Mouse (Mus musculus): ENCODE measurements at regions not wholly inside any gene's neighbourhood (a gene's known extent, or its start where the extent isn't known, plus 50 kb on each side); places are given as distances from the start of the nearest gene placed in this dataset.

DNA sequence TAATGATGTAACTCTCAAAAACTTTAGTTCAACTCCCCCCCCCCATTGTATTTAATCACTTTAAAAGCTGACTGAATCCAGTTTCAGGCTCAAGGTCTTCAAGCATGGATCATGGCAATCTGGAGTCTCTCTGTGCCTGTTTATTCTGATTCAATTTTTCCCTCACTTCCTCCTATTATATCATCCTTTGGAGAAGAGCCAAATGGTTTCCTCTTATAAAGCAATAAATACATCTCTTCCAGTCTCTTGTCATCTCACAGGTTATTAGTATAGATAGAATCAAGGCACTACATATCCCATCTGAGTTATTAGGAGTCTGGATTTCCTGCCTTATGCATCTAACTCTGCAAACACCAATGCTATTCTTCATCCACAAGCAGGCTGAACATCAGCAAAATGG is 530.2 kb upstream of the Pdcd1 start:
- DNase-seq (ENCODE audit: low spot score) = no peak

- no peak for DNase-seq (ENCODE audit: low spot score)
Observed at GRCm38 (mm10) chr1:94581650-94582405, 529.5 kb upstream of the Pdcd1 start.

DNA sequence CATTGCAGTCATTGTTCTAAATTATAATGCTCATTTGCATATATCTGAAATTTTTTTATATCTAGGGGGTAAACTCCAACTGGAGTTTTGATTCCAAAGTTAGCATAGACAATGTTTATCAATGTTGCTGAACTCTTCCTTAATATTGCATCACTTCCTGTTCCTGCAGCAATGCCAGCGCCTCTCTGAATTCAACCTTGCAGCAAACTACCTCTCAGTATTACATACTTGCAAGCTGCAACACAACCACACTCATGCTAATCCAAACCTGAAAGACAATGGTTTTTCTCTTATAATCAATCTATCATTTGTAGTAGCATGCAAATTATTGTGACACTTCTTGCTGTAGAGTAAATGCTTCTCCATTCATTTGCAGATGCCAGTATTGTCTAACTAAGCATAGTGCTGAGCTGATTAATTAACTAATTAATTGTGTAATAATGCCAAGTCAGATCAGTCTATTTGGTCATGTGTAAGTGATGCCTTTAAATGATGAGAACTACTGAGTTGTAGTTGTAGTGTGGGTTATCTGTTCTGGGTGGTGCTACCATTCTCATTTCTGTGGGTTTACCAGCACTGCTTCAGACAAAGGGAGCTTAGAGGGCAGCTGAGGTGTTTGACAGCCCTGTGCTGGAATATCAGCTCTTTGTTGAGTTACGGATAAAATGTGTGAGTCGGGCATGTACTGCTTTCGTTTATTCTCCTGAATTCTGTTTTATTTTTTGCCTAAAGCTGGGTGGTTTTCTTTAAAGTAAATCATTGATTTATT is 480.6 kb upstream of the Pdcd1 start:
- no peak for DNase-seq (ENCODE audit: low spot score)

DNA sequence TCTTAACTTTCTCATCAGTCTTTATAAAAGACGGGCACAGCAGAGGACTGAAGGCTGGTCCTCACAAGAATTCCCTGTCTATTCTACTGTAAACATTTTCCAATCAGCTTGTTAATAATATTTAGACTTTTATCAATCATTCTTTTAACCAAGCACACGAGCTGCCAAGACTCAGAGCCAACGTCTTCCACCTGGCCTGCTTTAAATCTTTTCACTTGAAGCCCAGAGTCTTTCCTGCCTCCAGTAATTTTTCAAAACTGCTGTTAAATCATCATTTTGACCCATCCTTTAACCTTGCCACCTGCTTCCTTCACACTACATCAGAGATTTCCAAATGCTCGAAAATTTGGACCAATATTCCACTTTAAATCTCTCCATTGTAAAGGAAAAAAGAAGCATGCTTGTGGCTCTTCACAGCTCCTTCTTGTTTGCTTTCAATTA is 451.7 kb upstream of the Pdcd1 start:
- DNase-seq (ENCODE audit: low spot score) = no peak

GRCm38 (mm10) chr1:94503379-94504079 is 451.2 kb upstream of the Pdcd1 start:
- DNase-seq (ENCODE audit: low spot score) = no peak

GRCm38 (mm10) chr1:94502066-94502861 is 449.9 kb upstream of the Pdcd1 start:
- no peak for DNase-seq (ENCODE audit: low spot score)

- DNase-seq (ENCODE audit: low spot score) = no peak
Observed at GRCm38 (mm10) chr1:94496992-94497391, 444.6 kb upstream of the Pdcd1 start.

- DNase-seq (ENCODE audit: low spot score) = no peak
Observed at GRCm38 (mm10) chr1:94496341-94496740, 444.0 kb upstream of the Pdcd1 start.

DNA sequence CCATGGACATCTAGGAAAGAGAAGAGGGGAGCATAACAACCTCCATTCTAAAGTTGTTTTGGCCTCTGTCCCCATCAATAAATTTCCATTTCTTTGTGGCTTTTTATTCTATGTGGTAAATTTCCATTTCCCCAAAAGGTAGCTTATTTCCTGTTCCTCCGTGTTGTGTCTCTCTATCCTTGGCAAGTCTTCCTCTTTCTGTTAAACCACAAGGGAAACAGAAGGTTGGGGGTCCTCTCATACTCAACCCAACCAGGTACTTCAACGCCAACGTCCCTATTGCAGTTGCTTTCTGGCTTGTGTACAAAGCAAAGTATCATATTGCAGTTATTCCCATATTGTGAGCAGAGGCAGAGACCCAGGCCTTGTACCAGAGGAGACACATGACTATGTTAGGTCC is 434.7 kb upstream of the Pdcd1 start:
- no peak for DNase-seq (ENCODE audit: low spot score)

- peak; percentile 35 for DNase-seq (ENCODE audit: low spot score)
Observed at GRCm38 (mm10) chr1:94469834-94470233, 417.5 kb upstream of the Pdcd1 start.

GRCm38 (mm10) chr1:94423731-94424130 is 371.4 kb upstream of the Pdcd1 start:
- no peak for DNase-seq (ENCODE audit: low spot score)

- DNase-seq (ENCODE audit: low spot score) = no peak
Observed at GRCm38 (mm10) chr1:94413043-94413442, 360.7 kb upstream of the Pdcd1 start.

DNA sequence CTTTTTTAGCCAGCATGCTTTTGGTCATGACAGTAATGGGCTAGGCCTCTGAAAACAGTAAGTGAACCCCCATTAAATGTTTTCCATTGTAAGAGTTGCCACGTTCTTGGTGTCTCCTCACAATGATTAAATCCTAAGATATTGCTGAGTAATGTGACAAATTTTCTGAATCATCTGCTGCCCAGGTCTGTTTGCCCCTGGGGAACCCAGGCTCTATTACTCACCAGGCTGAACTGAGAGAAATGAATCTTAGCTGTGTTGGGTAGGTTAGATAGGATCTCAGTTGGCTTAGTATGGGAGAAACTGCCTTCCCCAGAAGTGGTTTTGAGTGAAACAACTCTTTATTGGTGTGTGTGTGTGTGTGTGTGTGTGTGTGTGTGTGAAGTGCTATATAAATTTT is 314.3 kb upstream of the Pdcd1 start:
- no peak for DNase-seq (ENCODE audit: low spot score)

GRCm38 (mm10) chr1:94356996-94357395 is 304.6 kb upstream of the Pdcd1 start:
- DNase-seq (ENCODE audit: low spot score) = no peak

DNA sequence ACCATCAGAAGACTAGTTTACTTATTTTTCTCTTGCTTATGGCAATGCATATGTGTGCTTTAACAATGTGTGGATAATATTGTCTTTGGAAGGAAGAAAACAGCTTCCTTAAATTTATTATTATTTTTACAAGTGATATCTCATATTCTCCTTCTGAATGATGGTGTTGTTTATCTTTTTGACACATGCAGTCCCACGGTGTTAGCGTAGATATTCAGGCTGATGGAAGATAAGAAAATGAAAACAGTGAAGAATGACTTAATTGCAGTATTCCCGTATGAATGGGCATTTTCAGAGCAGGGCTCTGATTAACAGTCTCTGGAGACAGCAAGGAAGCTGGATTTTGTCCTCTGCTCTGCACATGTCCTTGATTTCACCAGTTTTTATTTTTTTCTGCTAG is 303.5 kb upstream of the Pdcd1 start:
- no peak for DNase-seq (ENCODE audit: low spot score)

DNA sequence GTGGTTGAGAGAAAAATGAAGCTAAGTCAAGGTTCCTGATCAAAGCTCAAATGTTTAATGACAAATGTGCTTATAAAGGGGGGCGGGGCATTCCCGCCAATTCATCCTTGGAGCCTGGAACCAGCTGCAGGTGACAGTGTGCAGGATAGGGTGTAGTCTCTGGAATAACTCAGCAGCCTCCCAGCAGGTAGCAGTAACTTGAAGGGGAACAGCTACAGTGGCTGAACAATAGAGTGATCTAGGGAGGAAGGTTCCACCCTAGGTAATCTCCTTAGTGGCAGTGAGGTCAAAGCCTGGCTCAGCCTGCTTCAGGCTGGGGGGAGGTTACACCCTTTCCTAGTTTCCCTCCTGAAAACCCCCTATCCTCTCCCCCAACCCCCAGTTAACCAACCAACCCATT is 290.2 kb upstream of the Pdcd1 start:
- DNase-seq (ENCODE audit: low spot score) = no peak

- DNase-seq (ENCODE audit: low spot score) = no peak
Observed at GRCm38 (mm10) chr1:94341237-94341636, 288.9 kb upstream of the Pdcd1 start.

DNA sequence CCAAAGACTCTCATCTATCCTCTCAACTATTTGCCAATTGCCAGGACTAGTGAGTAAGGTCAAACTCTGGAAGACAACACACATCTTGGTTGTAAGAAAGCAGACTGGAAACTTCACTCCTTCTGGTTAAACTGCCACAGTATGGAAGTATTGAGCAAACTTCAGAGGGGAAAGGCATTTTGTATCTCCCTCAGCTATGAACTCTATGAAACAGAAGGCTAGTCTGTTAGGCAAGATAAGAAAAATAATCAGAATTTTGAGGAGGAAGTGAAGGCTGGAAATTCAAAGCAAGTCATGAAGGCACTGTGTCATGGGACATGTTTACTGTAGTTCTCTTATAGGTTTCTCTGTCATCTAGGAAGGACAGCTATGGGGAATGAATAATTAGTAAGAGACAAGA is 265.7 kb upstream of the Pdcd1 start:
- no peak for DNase-seq (ENCODE audit: low spot score)

DNA sequence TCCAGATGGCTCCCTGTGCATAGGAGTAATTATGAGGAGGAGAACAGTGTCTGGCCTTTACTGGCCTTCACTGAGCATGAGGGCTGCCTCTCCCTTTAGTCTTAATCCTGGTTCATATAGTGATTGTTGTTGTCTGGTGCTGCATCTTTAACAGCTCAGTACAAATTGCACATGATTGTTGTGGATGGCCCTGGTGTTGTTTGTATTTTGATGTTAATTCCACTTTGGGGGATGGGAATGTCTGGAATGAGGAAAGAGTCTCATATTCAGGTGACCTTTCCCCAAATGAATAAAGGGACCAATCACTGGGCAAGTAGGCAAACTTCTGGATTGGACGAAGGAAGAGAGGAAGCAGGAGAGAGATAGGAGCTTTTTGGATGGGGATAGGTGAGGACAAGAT is 246.0 kb upstream of the Pdcd1 start:
- DNase-seq (ENCODE audit: low spot score) = no peak

GRCm38 (mm10) chr1:94272569-94272968 is 220.2 kb upstream of the Pdcd1 start:
- DNase-seq (ENCODE audit: low spot score) = no peak

DNA sequence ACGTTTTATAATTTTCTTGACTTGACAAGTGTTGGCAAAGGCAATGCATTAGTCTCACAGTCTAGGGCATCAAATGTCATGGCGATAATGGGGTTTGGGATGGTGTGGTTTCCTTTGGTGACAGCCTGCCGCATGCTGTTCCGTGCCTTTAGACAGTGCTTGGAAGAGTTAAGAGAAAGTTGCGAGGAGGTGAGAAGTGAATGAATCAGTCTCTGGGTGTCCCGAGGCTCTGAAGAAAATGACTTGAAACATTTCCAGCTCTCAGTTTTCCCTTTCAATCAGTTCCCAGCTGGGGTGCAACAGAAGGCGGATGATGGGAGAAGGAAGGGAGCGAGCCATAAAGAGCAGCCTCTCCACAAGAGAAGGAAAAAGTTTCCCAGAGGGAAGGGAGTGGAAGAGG is 211.0 kb upstream of the Pdcd1 start:
- DNase-seq (ENCODE audit: low spot score) = no peak

GRCm38 (mm10) chr1:94235426-94235825 is 183.1 kb upstream of the Pdcd1 start:
- DNase-seq (ENCODE audit: low spot score) = no peak

Measured in T-cell, adult 2 months (primary cell).